Mouse (Mus musculus) colon, adult 2 months (tissue): ENCODE results near the gene Olfr522. TPM values are rescaled to one million over a fixed set of nuclear protein-coding genes. Genes with fewer than 3 reads are reported as not detected.

ENCODE experiments used
- polyA plus RNA-seq: library from polyadenylated mRNA; depleted of rRNA; stranded (reverse); fragments of >200 nt; gene quantifications from 2 replicates; pipeline ENCODE4 v1.2.3, GENCODE M21; 2012; rRNA removed

Olfr522 gene
- not detected in 2 replicates for polyA plus RNA-seq

DNA sequence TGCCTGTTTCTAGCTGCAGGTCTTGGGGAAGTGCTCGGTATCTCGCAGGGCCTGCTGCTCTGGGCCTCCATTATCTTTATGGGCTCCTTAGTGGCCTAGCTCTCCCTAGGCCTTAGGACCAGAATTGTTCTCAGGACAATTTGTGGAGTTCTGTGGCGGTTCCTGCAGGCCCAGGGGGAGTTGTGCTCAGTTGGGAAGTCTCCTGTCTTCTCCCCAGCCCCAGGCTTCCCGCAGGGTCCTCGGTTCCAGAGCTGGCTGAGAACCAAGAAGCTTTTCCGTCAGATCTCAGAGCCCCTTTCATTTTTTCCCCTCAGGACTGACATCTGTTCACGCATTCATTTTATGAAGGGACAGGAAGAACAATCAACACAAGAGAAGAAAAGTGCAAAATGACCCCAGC, at the start of gene Olfr522:
Olfr522 (minus strand) TSS at position 101 of the 400 bp plus-strand sequence.

DNA sequence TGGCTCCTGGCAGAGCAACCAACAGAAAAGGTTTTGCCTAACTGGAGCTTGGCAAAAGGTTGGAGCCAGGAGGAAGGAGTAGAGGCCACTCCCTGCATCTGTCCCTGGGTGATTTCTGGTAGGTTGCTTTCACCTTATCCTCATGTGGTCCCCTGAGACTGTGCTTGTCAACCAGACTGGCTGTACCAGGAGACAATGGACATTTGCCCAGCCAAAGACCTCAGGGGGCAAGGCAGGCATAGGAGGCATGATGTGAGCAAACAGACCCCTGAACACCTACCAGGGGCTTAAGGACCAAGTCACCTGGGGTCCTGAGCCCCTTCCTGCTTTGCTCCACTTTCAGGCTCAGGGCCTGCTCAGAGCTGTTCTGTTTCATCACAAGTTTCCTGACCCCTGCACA, 41.3 kb upstream of the Olfr522 start, which contains the start of gene Olfr524:
Olfr524 (minus strand) TSS at position 101 of the 400 bp plus-strand sequence.

DNA sequence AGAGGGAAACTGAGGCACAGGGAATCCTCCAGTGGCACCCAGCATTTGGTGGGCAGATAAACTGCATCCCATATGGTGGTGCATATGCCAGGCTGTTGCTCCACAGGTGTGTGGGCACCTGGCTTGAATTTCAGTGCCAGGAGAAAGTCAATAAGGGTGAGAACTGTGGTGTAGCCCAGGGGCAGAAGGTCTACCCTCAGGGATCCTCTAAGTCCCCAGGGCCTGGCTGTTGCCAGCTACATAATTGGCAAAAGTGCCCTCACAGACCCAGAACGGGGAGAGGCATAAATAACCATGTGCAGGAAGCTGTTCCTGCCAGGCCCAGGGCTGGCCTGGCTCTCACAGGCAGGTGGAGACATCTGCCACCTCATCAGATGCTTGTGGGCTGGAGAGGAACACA, 8.4 kb upstream of the Olfr522 start, which contains the start of gene Olfr523:
Olfr523 (plus strand) TSS at position 282 of the 400 bp plus-strand sequence.

DNA sequence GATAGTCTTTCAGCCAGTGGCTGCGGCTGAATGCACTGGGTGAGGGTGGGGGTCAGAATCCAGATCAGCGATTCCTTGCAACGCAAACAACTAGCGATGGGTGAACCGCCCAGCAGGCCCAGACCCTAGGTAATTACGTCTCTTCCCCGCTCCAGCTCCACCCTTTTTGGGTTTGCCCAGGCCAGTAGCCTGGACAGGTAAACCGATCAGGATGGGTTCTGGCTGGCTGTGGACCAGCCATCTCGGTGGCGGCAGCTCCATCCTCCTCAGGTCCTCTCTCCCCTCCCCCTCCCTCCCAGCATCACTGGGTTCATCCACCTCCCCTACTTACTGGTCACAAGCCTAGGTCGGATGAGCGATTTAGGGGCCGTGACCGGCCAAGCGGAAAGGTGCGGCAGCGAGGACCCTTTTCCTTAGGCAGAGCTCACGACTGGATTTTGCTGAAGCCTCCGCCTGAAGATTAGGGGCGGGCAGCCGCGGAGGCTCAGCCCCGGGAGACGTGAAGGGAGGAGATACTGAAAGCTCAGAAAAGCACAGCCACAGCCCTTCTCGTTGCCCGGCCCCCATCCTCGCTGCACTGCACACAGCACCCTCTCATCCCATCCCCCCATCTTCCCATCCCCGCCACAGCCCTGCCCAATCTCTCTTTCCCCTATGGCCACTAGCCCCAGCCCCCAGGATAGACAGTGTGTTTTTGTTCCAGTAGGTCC, 10.2 kb downstream of the Olfr522 start, which contains the start of gene Sprn:
Sprn (minus strand) TSS at position 660 of the 710 bp plus-strand sequence.

DNA sequence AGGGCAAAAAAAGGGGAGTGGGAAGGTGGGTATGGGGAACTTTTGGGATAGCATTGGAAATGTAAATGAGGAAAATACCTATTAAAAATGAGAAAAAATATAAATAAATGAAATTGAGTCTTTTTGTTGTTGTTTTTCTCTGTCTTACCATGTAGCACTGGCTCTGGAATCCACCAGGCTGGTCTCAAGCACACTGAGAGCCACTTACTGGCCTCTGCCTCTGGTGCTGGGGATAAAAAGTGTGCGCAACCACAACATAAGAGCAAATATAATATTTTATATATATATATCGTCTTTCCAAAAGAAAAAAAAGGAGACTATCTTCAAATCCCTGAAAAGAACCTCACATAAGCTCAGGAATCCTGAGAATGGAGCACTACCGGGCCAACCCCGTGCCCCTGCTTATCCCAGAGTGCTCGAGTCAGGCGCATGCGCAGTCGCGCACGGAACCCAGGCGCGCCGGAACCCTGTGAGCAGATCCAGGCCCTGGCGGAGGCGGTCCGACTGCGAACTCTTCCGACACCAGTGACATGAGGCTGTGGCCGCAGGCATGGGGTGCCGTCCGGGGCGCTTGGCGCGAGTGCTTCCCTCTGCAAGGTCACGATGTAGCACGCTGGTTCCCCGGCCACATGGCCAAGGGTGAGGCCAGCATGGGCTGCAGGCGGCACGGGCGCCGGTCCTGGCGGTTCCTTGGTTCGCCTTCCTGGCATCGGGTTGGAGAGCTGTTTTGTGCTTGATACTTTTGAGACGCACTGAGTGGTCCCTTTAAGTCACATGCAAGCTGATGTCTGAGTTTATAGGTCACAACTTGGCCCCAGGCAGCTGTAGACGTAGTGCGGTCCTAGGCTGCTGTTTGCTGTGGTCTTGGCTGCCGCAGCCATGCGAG, 27.2 kb downstream of the Olfr522 start, which contains the start of gene Mtg1:
Mtg1 (plus strand) TSS at position 430 of the 886 bp plus-strand sequence.

DNA sequence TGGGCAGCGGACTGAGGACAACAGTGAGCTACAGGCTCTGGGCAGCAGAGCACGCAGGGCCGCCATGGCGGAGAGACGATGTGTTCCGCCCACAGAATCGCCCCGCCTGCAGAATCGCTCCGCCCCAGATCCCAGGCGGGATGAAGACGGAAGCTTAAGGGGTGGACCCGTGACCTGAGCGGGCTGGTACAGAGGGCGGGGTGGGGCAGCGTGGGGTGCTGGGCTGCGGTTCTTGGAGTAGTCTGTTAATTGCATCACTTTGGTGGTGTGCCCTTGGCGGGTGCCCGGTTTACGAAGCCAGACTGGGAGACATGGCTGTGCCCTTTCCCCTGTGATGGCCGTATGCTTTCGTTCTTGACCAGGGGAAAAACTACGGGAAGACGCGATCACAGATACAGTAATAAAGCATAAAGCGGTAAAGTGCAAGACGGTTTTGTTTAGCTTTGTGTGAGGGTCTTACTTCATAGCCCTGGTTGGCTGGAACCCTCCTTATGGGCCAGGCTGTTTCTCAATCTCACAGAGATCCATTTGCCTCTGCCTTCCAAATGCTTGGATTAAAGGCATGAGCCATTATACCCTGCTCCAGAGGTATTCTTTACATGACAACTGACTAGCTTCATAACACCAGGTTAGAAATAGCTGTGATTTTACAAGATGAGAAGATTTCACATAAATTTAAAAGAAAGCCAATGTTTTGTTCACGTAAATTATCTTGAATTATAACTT, 48.1 kb downstream of the Olfr522 start, which contains the start of gene Echs1:
Echs1 (minus strand) TSS at position 148 of the 726 bp plus-strand sequence.

DNA sequence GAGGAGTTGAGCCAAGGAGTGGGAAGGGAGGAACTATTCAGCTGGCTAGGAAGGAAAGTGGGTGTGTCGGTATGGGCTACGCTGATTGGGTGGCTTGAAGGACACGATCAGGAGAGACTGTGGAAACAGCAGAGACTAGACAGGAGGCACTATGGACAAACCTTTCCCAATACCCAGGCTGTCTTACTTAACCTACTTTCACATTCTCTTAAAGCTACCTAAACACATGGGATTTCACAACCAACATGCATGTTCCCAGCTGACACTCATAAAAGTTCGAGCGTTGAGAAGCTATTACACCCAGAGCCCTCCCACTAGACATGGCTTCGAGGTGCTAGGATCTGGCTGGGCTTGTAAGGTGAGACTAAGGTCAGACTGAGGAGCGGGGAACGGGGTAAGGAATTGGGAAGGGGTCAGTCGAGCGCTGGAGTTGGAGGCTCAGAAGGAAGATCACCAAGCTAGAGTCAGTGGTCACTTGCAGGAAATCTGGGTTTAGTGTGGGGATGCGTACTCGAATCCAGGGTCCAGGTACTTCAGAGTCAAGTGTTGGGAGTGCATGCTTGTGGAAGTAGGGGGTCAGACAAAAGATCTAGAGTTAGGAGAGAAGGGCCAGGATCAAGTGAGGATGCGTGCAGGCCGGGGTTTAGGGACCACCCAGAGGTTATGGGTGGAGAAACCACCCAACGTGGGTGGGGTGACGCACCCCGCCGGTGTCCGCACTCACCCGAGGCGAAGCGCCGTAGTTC, 48.8 kb downstream of the Olfr522 start, which contains the start of gene Paox:
Paox (plus strand) TSS at position 217 of the 746 bp plus-strand sequence.

Other genes starting within 250 kb of the Olfr522 start
- gene Utf1, start 221.0 kb downstream of the Olfr522 start, polyA plus RNA-seq, result 0.23 TPM in 1 of 2 replicates, not detected in the other
- 0.16 TPM in 2 replicates for gene 6430531B16Rik, start 186.0 kb downstream of the Olfr522 start, polyA plus RNA-seq
- 4.5 and 5.3 TPM in 2 replicates for gene Adam8, start 172.2 kb downstream of the Olfr522 start, polyA plus RNA-seq
- gene Zfp511, start 128.4 kb downstream of the Olfr522 start, polyA plus RNA-seq, result 55.6 and 88.0 TPM in 2 replicates
- gene Tubgcp2, start 128.1 kb downstream of the Olfr522 start, polyA plus RNA-seq, result 13.5 and 15.3 TPM in 2 replicates
- 0.08 and 0.16 TPM in 2 replicates for gene Msx3, start 115.7 kb downstream of the Olfr522 start, polyA plus RNA-seq
- gene Caly, start 82.2 kb downstream of the Olfr522 start, polyA plus RNA-seq, result 4.1 and 5.0 TPM in 2 replicates
- 14.8 and 25.0 TPM in 2 replicates for gene Prap1, start 71.4 kb downstream of the Olfr522 start, polyA plus RNA-seq
- 100 and 110 TPM in 2 replicates for gene Fuom, start 62.3 kb downstream of the Olfr522 start, polyA plus RNA-seq
- gene Paox, start 49.0 kb downstream of the Olfr522 start, polyA plus RNA-seq, result 8.3 and 9.1 TPM in 2 replicates
- gene Echs1, start 48.3 kb downstream of the Olfr522 start, polyA plus RNA-seq, result 112 and 131 TPM in 2 replicates
- gene Mtg1, start 27.2 kb downstream of the Olfr522 start, polyA plus RNA-seq, result 14.0 and 15.3 TPM in 2 replicates
- gene Sprn, start 9.9 kb downstream of the Olfr522 start, polyA plus RNA-seq, result 0.93 and 1.4 TPM in 2 replicates
- 0.10 TPM in 1 of 2 replicates, not detected in the other for gene Olfr523, start 8.5 kb upstream of the Olfr522 start, polyA plus RNA-seq
- not detected in 2 replicates for gene Olfr524, start 41.2 kb upstream of the Olfr522 start, polyA plus RNA-seq
- gene Cd163l1, start 53.5 kb upstream of the Olfr522 start, polyA plus RNA-seq, result 0.30 and 0.50 TPM in 2 replicates
- gene 5830411N06Rik, start 82.5 kb upstream of the Olfr522 start, polyA plus RNA-seq, result 0.16 TPM in 1 of 2 replicates, not detected in the other
- gene Olfr525, start 156.1 kb upstream of the Olfr522 start, polyA plus RNA-seq, result not detected in 2 replicates
- not detected in 2 replicates for gene Olfr527, start 169.3 kb upstream of the Olfr522 start, polyA plus RNA-seq
- gene Olfr60, start 196.9 kb upstream of the Olfr522 start, polyA plus RNA-seq, result 0.29 and 0.58 TPM in 2 replicates
- gene Olfr530, start 211.6 kb upstream of the Olfr522 start, polyA plus RNA-seq, result not detected in 2 replicates
- gene Olfr531, start 238.2 kb upstream of the Olfr522 start, polyA plus RNA-seq, result not detected in 2 replicates